Mouse (Mus musculus): Measurements from ENCODE around the gene Xdh. TPM values are rescaled to one million over a fixed set of nuclear protein-coding genes. Genes with fewer than 3 reads are reported as not detected.

The Xdh gene
- polyA plus RNA-seq, 1 experiment from 2014 or later, result 0.24 TPM

DNA sequence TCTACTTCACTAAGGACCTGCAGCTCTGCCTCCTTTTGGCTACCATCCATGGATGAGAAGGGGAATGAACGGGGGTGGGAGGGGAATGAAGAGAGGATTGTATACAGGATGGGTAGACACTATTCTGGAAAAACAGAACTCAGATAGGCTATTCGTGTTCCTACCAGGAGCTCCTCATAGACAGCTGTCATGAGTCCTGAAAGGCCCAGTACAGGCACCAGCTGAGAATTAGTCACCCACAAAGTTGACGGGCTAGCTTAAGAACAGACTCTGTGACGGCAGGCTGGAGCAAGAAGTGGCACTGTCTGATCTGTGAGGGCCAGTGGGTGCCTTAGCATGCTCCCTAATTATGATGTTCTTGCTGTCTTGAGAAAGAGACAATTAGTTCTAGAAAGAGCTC is 21.3 kb upstream of the Xdh start:
- Histone ChIP-seq H3K9me3 (ENCODE audit: control insufficient read depth, low read length) (no peaks in the 10 kb centered on the region), H3K4me2 (replicated peaks) (no peak overlapping the region), H3K4me3 (replicated peaks; ENCODE audit: low read length) (no peak overlapping the region), H3K36me3 (replicated peaks; ENCODE audit: control insufficient read depth, insufficient read depth) (no peaks in the 10 kb centered on the region), H3K27me3 (ENCODE audit: control insufficient read depth, insufficient read depth, low read length) (no peaks in the 10 kb centered on the region), H3K4me1 (replicated peaks; ENCODE audit: control insufficient read depth, insufficient read depth, low read length) (no peaks in the 10 kb centered on the region), H3K27ac (no peak overlapping the region), H3K9ac (no peak overlapping the region)
- DNase-seq (ENCODE audit: low spot score), result no peak
- ATAC-seq (ENCODE audit: low FRiP score), result no peak
- 69% methylated on average over 4 of the region's 4 CpGs for WGBS

- no peak overlapping the region for H3K9ac ChIP-seq
- no peak overlapping the region for H3K27ac ChIP-seq
- no peak overlapping the region for H3K4me3 ChIP-seq (replicated peaks; ENCODE audit: low read length)
- no peaks in the 10 kb centered on the region for H3K27me3 ChIP-seq (ENCODE audit: control insufficient read depth, insufficient read depth, low read length)
- no peak overlapping the region for H3K4me2 ChIP-seq (replicated peaks)
- no peaks in the 10 kb centered on the region for H3K9me3 ChIP-seq (ENCODE audit: control insufficient read depth, low read length)
- ATAC-seq (ENCODE audit: low FRiP score), result no peak
- H3K36me3 ChIP-seq (replicated peaks; ENCODE audit: control insufficient read depth, insufficient read depth), result no peaks in the 10 kb centered on the region
- no peaks in the 10 kb centered on the region for H3K4me1 ChIP-seq (replicated peaks; ENCODE audit: control insufficient read depth, insufficient read depth, low read length)
- DNase-seq (ENCODE audit: low spot score), result no peak
- 72% methylated on average over 3 of the region's 3 CpGs for WGBS
Observed at GRCm38 (mm10) chr17:73970361-73971027, 20.5 kb upstream of the Xdh start.

DNA sequence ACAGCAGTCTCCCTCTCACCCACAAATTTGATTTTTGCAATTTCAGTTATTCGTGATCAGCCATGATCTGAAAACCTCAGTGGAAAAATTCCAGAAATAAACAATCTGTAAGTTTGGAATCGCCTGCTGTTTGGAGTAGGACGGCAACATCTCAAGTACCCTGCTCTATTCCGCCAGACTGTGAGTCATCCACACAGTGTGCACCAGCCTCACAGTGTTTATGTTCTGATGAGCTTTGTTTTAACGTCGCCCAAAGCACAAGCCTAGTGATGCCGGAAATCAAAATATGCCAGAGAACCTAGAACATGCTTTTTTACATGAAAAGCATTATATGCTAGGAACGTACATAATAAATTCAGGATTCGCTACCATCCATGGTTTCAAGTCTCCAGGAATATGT is 14.9 kb upstream of the Xdh start:
- WGBS, result 92% methylated on average over 9 of the region's 9 CpGs
- ATAC-seq (ENCODE audit: low FRiP score), result no peak

DNA sequence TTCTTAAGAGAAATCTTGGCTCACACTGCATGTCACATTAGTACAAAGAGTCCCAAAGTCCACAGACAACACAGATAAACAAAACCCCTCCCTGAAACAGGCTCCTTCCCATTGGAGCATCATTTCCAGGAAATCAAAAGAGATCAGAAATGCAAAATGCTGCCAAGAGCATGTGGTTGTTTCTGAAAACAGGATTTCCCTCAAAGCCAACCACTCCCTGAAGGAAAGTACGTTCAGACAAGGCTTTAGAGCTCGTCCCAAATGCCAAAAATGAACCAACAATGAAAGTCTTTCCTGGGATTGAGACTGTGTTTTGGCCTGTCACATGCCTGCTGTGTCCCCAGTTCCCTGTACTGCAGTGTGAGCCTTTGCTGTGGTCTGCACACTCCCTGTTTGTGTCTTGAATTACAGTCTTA is 12.6 kb upstream of the Xdh start:
- Histone ChIP-seq H3K27me3 (ENCODE audit: control insufficient read depth, insufficient read depth, low read length) (no peaks in the 10 kb centered on the region), H3K27ac (no peak overlapping the region), H3K36me3 (replicated peaks; ENCODE audit: control insufficient read depth, insufficient read depth) (no peaks in the 10 kb centered on the region), H3K9ac (no peak overlapping the region), H3K4me1 (replicated peaks; ENCODE audit: control insufficient read depth, insufficient read depth, low read length) (no peaks in the 10 kb centered on the region), H3K4me2 (replicated peaks) (no peak overlapping the region), H3K4me3 (replicated peaks; ENCODE audit: low read length) (no peak overlapping the region), H3K9me3 (ENCODE audit: control insufficient read depth, low read length) (no peaks in the 10 kb centered on the region)
- WGBS, result 70% methylated on average over 2 of the region's 2 CpGs
- ATAC-seq (ENCODE audit: low FRiP score) (no peak), DNase-seq (ENCODE audit: low spot score) (no peak)

More for the DNA sequence above, 14.9 kb upstream of the Xdh start:
- H3K9ac ChIP-seq, result no peak overlapping the region
- no peak overlapping the region for H3K4me2 ChIP-seq (replicated peaks)
- H3K36me3 ChIP-seq (replicated peaks; ENCODE audit: control insufficient read depth, insufficient read depth), result no peaks in the 10 kb centered on the region
- H3K4me3 ChIP-seq (replicated peaks; ENCODE audit: low read length), result no peak overlapping the region
- H3K27me3 ChIP-seq (ENCODE audit: control insufficient read depth, insufficient read depth, low read length), result no peaks in the 10 kb centered on the region
- H3K27ac ChIP-seq, result no peak overlapping the region
- no peaks in the 10 kb centered on the region for H3K4me1 ChIP-seq (replicated peaks; ENCODE audit: control insufficient read depth, insufficient read depth, low read length)
- DNase-seq (ENCODE audit: low spot score), result no peak
- no peaks in the 10 kb centered on the region for H3K9me3 ChIP-seq (ENCODE audit: control insufficient read depth, low read length)

- no peaks in the 10 kb centered on the region for H3K27me3 ChIP-seq (ENCODE audit: control insufficient read depth, insufficient read depth, low read length)
- ATAC-seq (ENCODE audit: low FRiP score), result no peak
- H3K9me3 ChIP-seq (ENCODE audit: control insufficient read depth, low read length), result no peaks in the 10 kb centered on the region
- no peaks in the 10 kb centered on the region for H3K4me1 ChIP-seq (replicated peaks; ENCODE audit: control insufficient read depth, insufficient read depth, low read length)
- H3K4me2 ChIP-seq (replicated peaks), result no peak overlapping the region
- WGBS, result 100% methylated on average over 1 of the region's 1 CpGs
- DNase-seq (ENCODE audit: low spot score), result no peak
- H3K27ac ChIP-seq, result no peak overlapping the region
- no peak overlapping the region for H3K4me3 ChIP-seq (replicated peaks; ENCODE audit: low read length)
- H3K9ac ChIP-seq, result no peak overlapping the region
- H3K36me3 ChIP-seq (replicated peaks; ENCODE audit: control insufficient read depth, insufficient read depth), result no peaks in the 10 kb centered on the region
Observed at GRCm38 (mm10) chr17:73961801-73962403, 11.9 kb upstream of the Xdh start.

- DNase-seq (ENCODE audit: low spot score), result no peak
- 90% methylated on average over 4 of the region's 4 CpGs for WGBS
- H3K4me2 ChIP-seq (replicated peaks), result no peak overlapping the region
- ATAC-seq (ENCODE audit: low FRiP score), result no peak
- H3K4me3 ChIP-seq (replicated peaks; ENCODE audit: low read length), result no peak overlapping the region
- no peak overlapping the region for H3K27ac ChIP-seq
- H3K27me3 ChIP-seq (ENCODE audit: control insufficient read depth, insufficient read depth, low read length), result no peaks in the 10 kb centered on the region
- H3K9me3 ChIP-seq (ENCODE audit: control insufficient read depth, low read length), result no peaks in the 10 kb centered on the region
- no peaks in the 10 kb centered on the region for H3K4me1 ChIP-seq (replicated peaks; ENCODE audit: control insufficient read depth, insufficient read depth, low read length)
- no peaks in the 10 kb centered on the region for H3K36me3 ChIP-seq (replicated peaks; ENCODE audit: control insufficient read depth, insufficient read depth)
- no peak overlapping the region for H3K9ac ChIP-seq
Observed at GRCm38 (mm10) chr17:73960745-73961144, 10.7 kb upstream of the Xdh start.

DNA sequence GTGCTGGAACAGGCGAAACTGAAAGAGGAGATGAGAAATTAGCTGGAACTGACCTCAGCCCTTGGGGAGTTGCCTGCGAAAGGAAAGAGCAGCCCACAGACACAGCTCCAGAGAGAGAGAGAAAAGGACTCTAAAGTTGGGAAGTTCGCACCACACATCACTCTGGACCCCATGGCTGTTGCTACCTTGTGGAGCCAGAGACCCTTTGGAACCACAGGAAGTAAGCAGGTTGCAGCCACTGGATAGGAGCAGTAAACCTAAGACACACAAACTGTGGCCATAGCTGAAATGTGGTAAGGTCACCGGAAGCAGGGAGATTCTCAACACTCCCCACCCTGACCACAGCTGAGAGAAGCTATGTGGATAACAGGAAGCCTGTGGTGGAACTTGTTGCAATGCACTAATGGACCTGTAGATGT is 2.1 kb upstream of the Xdh start:
- Histone ChIP-seq H3K4me2 (replicated peaks) (no peak overlapping the region), H3K27ac (no peak overlapping the region), H3K4me3 (replicated peaks; ENCODE audit: low read length) (no peak overlapping the region), H3K9ac (no peak overlapping the region), H3K4me1 (replicated peaks; ENCODE audit: control insufficient read depth, insufficient read depth, low read length) (no peaks in the 10 kb centered on the region), H3K27me3 (ENCODE audit: control insufficient read depth, insufficient read depth, low read length) (no peaks in the 10 kb centered on the region), H3K36me3 (replicated peaks; ENCODE audit: control insufficient read depth, insufficient read depth) (no peaks in the 10 kb centered on the region), H3K9me3 (ENCODE audit: control insufficient read depth, low read length) (no peaks in the 10 kb centered on the region)
- 94% methylated on average over 4 of the region's 4 CpGs for WGBS
- ATAC-seq (ENCODE audit: low FRiP score), result no peak
- no peak for DNase-seq (ENCODE audit: low spot score)

- DNase-seq (ENCODE audit: low spot score) (no peak), ATAC-seq (ENCODE audit: low FRiP score) (no peak)
- no peak overlapping the region for H3K27ac ChIP-seq
- no peak overlapping the region for H3K4me3 ChIP-seq (replicated peaks; ENCODE audit: low read length)
- H3K27me3 ChIP-seq (ENCODE audit: control insufficient read depth, insufficient read depth, low read length), result no peaks in the 10 kb centered on the region
- H3K9ac ChIP-seq, result no peak overlapping the region
- no peak overlapping the region for H3K4me2 ChIP-seq (replicated peaks)
- H3K9me3 ChIP-seq (ENCODE audit: control insufficient read depth, low read length), result no peaks in the 10 kb centered on the region
- no peaks in the 10 kb centered on the region for H3K4me1 ChIP-seq (replicated peaks; ENCODE audit: control insufficient read depth, insufficient read depth, low read length)
- no peaks in the 10 kb centered on the region for H3K36me3 ChIP-seq (replicated peaks; ENCODE audit: control insufficient read depth, insufficient read depth)
- 92% methylated on average over 5 of the region's 5 CpGs for WGBS
Observed at GRCm38 (mm10) chr17:73950970-73951369, 974 bp upstream of the Xdh start.

DNA sequence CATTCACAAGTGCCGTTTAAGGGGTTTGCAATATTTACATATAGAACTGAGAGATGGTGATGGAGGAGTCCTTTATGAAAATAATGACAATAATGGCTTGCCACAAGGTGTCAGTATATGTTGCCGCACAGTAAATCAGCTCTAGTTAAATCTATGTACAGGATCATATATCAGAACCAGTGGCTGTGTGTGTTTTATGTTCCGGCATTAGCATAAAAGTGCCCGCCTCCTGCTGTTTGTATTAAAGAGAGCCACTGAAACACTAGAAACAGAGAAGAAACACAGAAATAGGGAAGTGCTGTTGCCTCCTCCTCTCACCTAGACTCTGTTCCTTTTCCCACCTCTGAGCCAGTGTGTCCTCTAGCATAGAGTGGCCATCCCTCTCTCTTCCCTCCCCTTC is 498 bp downstream of the Xdh start:
- H3K36me3 ChIP-seq (replicated peaks; ENCODE audit: control insufficient read depth, insufficient read depth), result no peaks in the 10 kb centered on the region
- ATAC-seq (ENCODE audit: low FRiP score), result no peak

More for the DNA sequence above, 498 bp downstream of the Xdh start:
- DNase-seq (ENCODE audit: low spot score), result peak; percentile 26
- no peaks in the 10 kb centered on the region for H3K9me3 ChIP-seq (ENCODE audit: control insufficient read depth, low read length)
- no peak overlapping the region for H3K4me3 ChIP-seq (replicated peaks; ENCODE audit: low read length)
- H3K4me1 ChIP-seq (replicated peaks; ENCODE audit: control insufficient read depth, insufficient read depth, low read length), result no peaks in the 10 kb centered on the region
- no peaks in the 10 kb centered on the region for H3K27me3 ChIP-seq (ENCODE audit: control insufficient read depth, insufficient read depth, low read length)
- no peak overlapping the region for H3K4me2 ChIP-seq (replicated peaks)
- WGBS, result 77% methylated on average over 4 of the region's 4 CpGs
- no peak overlapping the region for H3K27ac ChIP-seq
- H3K9ac ChIP-seq, result no peak overlapping the region

Data from hindbrain, embryonic 14.5 days (tissue).